Mouse (Mus musculus) heart, postnatal 0 days (tissue): ENCODE measurements around the gene Pllp. TPM values are rescaled to one million over a fixed set of nuclear protein-coding genes. Genes with fewer than 3 reads are reported as not detected.

Experiments used
- ATAC-seq: fragments of 200-750 bp; cut with Nextera tagmentation; 2 replicates; pipeline ENCODE4 v1.8.0; 2017; ENCODE audit warnings: low read depth, moderate number of reproducible peaks, moderate library complexity; ENCODE audit not compliant: insufficient read depth
- DNase-seq: peaks from one replicate; pipeline ENCODE4 v3.0.0-alpha.2; 2016; ENCODE audit warnings: low spot score
- H3K27ac ChIP-seq: fragments of 300-500 bp; sonication (generic); 2 replicates; pipeline ENCODE4 v1.5.1; 2014; ENCODE audit warnings: low read depth, mild to moderate bottlenecking
- H3K27me3 ChIP-seq: fragments of 300-500 bp; sonication (generic); 2 replicates; pipeline ENCODE4 v1.6.1; 2014; ENCODE audit warnings: low read length, mixed read lengths; ENCODE audit not compliant: control insufficient read depth, insufficient read depth
- H3K36me3 ChIP-seq: fragments of 300-500 bp; sonication (generic); replicated peaks from 2 replicates; pipeline ENCODE4 v1.6.1; 2014; ENCODE audit warnings: low read length, mixed read lengths; ENCODE audit not compliant: control insufficient read depth, insufficient read depth
- H3K4me1 ChIP-seq: fragments of 300-500 bp; sonication (generic); 2 replicates; pipeline ENCODE4 v1.6.1; 2014; ENCODE audit warnings: antibody characterized with exemption; ENCODE audit not compliant: control insufficient read depth, insufficient read depth
- H3K4me2 ChIP-seq: fragments of 300-500 bp; sonication (generic); 2 replicates; pipeline ENCODE4 v1.6.1; 2014; ENCODE audit warnings: low read depth, mild to moderate bottlenecking, low read length, moderate library complexity
- H3K4me3 ChIP-seq: fragments of 300-500 bp; sonication (generic); 2 replicates; pipeline ENCODE4 v1.5.1; 2014; ENCODE audit warnings: low read depth, low read length
- H3K9ac ChIP-seq: fragments of 300-500 bp; sonication (generic); replicated peaks from 2 replicates; pipeline ENCODE4 v1.6.1; 2014; ENCODE audit warnings: low read depth, low read length, mixed read lengths
- H3K9me3 ChIP-seq: fragments of 300-500 bp; sonication (generic); replicated peaks from 2 replicates; pipeline ENCODE4 v1.6.1; 2016; ENCODE audit warnings: low read length; ENCODE audit not compliant: control insufficient read depth
- CTCF ChIP-seq: IDR thresholded peaks from 2 replicates; pipeline ENCODE4 v1.5.1; 2016; ENCODE audit warnings: antibody characterized with exemption, control low read depth, low read depth
- EP300 ChIP-seq: IDR thresholded peaks from 2 replicates; pipeline ENCODE4 v1.6.1; 2016; ENCODE audit warnings: antibody characterized with exemption, low read depth
- WGBS: fragments of 180-500 bp; shearing (Covaris S2); extraction: QIAGEN DNeasy Blood & Tissue Kit; methylation state at CpG from one replicate; pipeline ENCODE4 v1.1.7; 2014; 5-methylcytosine and 5-hydroxymethylcytosine counted together
- polyA plus RNA-seq: library from polyadenylated mRNA; unstranded; fragments of >200 nt; fragmentation: Nextera tagmentation; extraction: Ambion mirVana; gene quantifications from 2 replicates; pipeline ENCODE4 v1.2.1, GENCODE M21; 2015
- total RNA-seq: library from RNA; depleted of rRNA; stranded (reverse); fragments of >200 nt; gene quantifications from 2 replicates; pipeline ENCODE4 v1.2.3, GENCODE M21; 2014; ENCODE audit warnings: low replicate concordance

Pllp gene
- total and polyA plus RNA-seq, 2 experiments from 2014 or later: 0.36 to 5.0 TPM

- Histone ChIP-seq H3K27ac (peak overlapping the region; percentile 47), H3K27me3 (0 out of 2 replicates have a peak, but pooled peaks cover under 1% of the 10 kb centered on the region), H3K4me3 (peak overlapping the region; percentile 49), H3K4me2 (peak overlapping the region; percentile 60), H3K9ac (0 out of 2 replicates have a peak overlapping the region, but pooled peaks have one; percentile 1), H3K4me1 (peaks cover 7% of the 10 kb centered on the region; the same call in 1 of the 2 replicates), H3K36me3 (no peaks in the 10 kb centered on the region), H3K9me3 (no peaks in the 10 kb centered on the region)
- TF ChIP-seq EP300: no peak
- peak; percentile 81 for TF ChIP-seq CTCF
- under 1% methylated on average over 35 of the region's 35 CpGs for WGBS
- peak; percentile 64 for ATAC-seq
- DNase-seq: peak; percentile 74
Measured at GRCm38 (mm10) chr8:94702844-94703813, 7.1 kb upstream of the Pllp start.

- no peak overlapping the region for H3K4me3 ChIP-seq
- H3K27me3 ChIP-seq: peaks cover 8% of the 10 kb centered on the region
- H3K36me3 ChIP-seq: no peaks in the 10 kb centered on the region
Measured at GRCm38 (mm10) chr8:94702156-94702555, 6.1 kb upstream of the Pllp start.

GRCm38 (mm10) chr8:94700421-94700935 is 4.4 kb upstream of the Pllp start:
- Histone ChIP-seq H3K36me3 (no peaks in the 10 kb centered on the region), H3K9ac (no peak overlapping the region), H3K4me3 (no peak overlapping the region), H3K4me1 (0 out of 2 replicates have a peak, but pooled peaks cover 3% of the 10 kb centered on the region), H3K27ac (no peak overlapping the region), H3K9me3 (no peaks in the 10 kb centered on the region), H3K27me3 (peaks cover 25% of the 10 kb centered on the region), H3K4me2 (no peak overlapping the region)
- DNase-seq (no peak), ATAC-seq (no peak)
- WGBS: 73% methylated on average over 4 of the region's 4 CpGs
- no peak for TF ChIP-seq EP300
- TF ChIP-seq CTCF: no peak

More at GRCm38 (mm10) chr8:94702156-94702555, 6.1 kb upstream of the Pllp start:
- H3K27ac ChIP-seq: no peak overlapping the region
- no peak for DNase-seq
- peaks cover 7% of the 10 kb centered on the region; the same call in 1 of the 2 replicates for H3K4me1 ChIP-seq
- WGBS: 60% methylated on average over 3 of the region's 3 CpGs
- H3K9me3 ChIP-seq: no peaks in the 10 kb centered on the region
- no peak overlapping the region for H3K9ac ChIP-seq
- no peak overlapping the region for H3K4me2 ChIP-seq
- TF ChIP-seq EP300 (no peak), CTCF (no peak)
- no peak for ATAC-seq

- TF ChIP-seq EP300: no peak
- no peak for TF ChIP-seq CTCF
Measured at GRCm38 (mm10) chr8:94699366-94699765, 3.3 kb upstream of the Pllp start.

GRCm38 (mm10) chr8:94697956-94698355 is 1.9 kb upstream of the Pllp start:
- Histone ChIP-seq H3K4me2 (no peak overlapping the region), H3K4me3 (no peak overlapping the region), H3K4me1 (0 out of 2 replicates have a peak, but pooled peaks cover 5% of the 10 kb centered on the region), H3K27me3 (peaks cover 50% of the 10 kb centered on the region), H3K9ac (no peak overlapping the region), H3K9me3 (no peaks in the 10 kb centered on the region), H3K36me3 (no peaks in the 10 kb centered on the region), H3K27ac (no peak overlapping the region)
- WGBS: 76% methylated on average over 6 of the region's 6 CpGs
- DNase-seq (no peak), ATAC-seq (no peak)
- TF ChIP-seq EP300 (no peak), CTCF (no peak)

More at GRCm38 (mm10) chr8:94699366-94699765, 3.3 kb upstream of the Pllp start:
- Histone ChIP-seq H3K9ac (no peak overlapping the region), H3K27ac (no peak overlapping the region), H3K4me1 (0 out of 2 replicates have a peak, but pooled peaks cover 5% of the 10 kb centered on the region), H3K27me3 (peaks cover 36% of the 10 kb centered on the region), H3K4me2 (no peak overlapping the region), H3K4me3 (no peak overlapping the region), H3K9me3 (no peaks in the 10 kb centered on the region), H3K36me3 (no peaks in the 10 kb centered on the region)
- 73% methylated on average over 16 of the region's 16 CpGs for WGBS
- ATAC-seq: no peak
- no peak for DNase-seq
